Comparison of ENCODE assay signal across 15 mouse cellular contexts in the genomic region with DNA sequence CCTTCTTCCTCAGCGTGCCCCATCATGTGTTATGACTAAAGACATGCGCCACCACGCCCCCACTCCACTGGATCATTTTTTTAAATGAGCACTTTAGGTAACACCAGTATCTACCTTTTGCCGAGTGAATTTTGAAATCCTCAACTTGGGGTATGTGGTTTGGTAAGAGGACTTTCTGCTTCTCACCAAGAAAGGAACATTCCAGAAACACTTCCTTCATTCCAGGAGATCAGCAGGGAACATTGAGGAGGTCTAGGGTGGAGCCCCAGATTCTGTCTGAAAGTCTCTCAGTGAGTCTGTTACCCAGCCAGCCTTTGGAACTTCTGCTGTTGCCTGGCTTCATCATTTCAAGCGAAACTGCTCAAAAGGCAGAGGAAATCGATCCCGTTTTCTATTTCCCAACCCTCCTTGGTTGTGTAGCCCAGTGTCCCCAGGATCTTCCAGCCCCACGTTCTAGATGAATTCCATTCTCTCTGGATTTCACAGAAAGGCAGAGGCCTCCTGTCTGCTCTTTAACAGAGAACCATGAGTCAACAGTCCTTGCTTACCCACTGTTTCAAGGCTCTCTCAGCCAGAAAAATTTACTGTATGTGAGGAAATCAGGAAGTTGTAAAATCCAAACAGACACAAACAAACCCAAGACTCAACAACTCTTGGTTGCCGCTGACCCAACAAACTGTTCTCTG. TPM values are rescaled to one million over a fixed set of nuclear protein-coding genes. Genes with fewer than 3 reads are reported as not detected.
DNase-seq lines count a peak whose midpoint lies in the region; ATAC-seq and TF ChIP-seq lines count a peak whose summit lies in the region.
"Had no signal": no experiment of that assay in that cellular context is flagged by ENCODE, and none has a peak within 500 bp of the region (broad histone marks: within the 10 kb centered on the region; RNA-seq: fewer than 3 reads in every experiment).

No protein-coding gene starts in this region.

- H3K9me3 ChIP-seq in lung, embryonic 16.5 days (ENCODE audit: control insufficient read depth, low read length): no peaks in the 10 kb centered on the region
- H3K9me3 ChIP-seq: heart, embryonic 15.5 days; lung, embryonic 15.5 days; midbrain, embryonic 15.5 days had no signal

- H3K36me3 ChIP-seq in lung, embryonic 16.5 days (ENCODE audit: control insufficient read depth, insufficient read depth, low read length): no peaks in the 10 kb centered on the region
- no peaks in the 10 kb centered on the region for H3K36me3 ChIP-seq in small intestine, adult 2 months (ENCODE audit: control insufficient read depth, insufficient read depth, low read length)
- H3K36me3 ChIP-seq: heart, embryonic 15.5 days; lung, embryonic 15.5 days; midbrain, embryonic 15.5 days had no signal

- no peak overlapping the region for H3K9ac ChIP-seq in lung, embryonic 16.5 days (ENCODE audit: low read length)
- H3K9ac ChIP-seq: heart, embryonic 15.5 days; lung, embryonic 15.5 days; midbrain, embryonic 15.5 days had no signal

- no peak for TF ChIP-seq POLR2A in small intestine, adult 2 months (IDR thresholded peaks at IDR 0.05; ENCODE audit: low read depth, low read length)

- H3K27ac ChIP-seq in lung, embryonic 16.5 days (ENCODE audit: low read length): peak overlapping the region; percentile 19; the same call in 1 of the 2 replicates
- peak overlapping the region; percentile 83 for H3K27ac ChIP-seq in small intestine, adult 2 months (ENCODE audit: insufficient read depth, low read depth, low read length)
- H3K27ac ChIP-seq: heart, embryonic 15.5 days; lung, embryonic 15.5 days; midbrain, embryonic 15.5 days; stomach, postnatal 0 days had no signal

- no peak overlapping the region for H3K4me2 ChIP-seq in lung, embryonic 16.5 days (ENCODE audit: low read depth, low read length)
- H3K4me2 ChIP-seq: heart, embryonic 15.5 days; lung, embryonic 15.5 days; midbrain, embryonic 15.5 days had no signal

- H3K27me3 ChIP-seq in lung, embryonic 16.5 days (ENCODE audit: control insufficient read depth, insufficient read depth, low read depth, low read length): no peaks in the 10 kb centered on the region
- H3K27me3 ChIP-seq in small intestine, adult 2 months (ENCODE audit: control insufficient read depth, insufficient read depth, low read length): no peaks in the 10 kb centered on the region
- H3K27me3 ChIP-seq: heart, embryonic 15.5 days; lung, embryonic 15.5 days; midbrain, embryonic 15.5 days had no signal

- no peak overlapping the region for H3K4me3 ChIP-seq in lung, embryonic 16.5 days (ENCODE audit: low read length)
- no peak overlapping the region for H3K4me3 ChIP-seq in small intestine, adult 2 months (ENCODE audit: low read depth, low read length)
- H3K4me3 ChIP-seq: heart, embryonic 15.5 days; lung, embryonic 15.5 days; midbrain, embryonic 15.5 days had no signal

- ATAC-seq in lung, embryonic 16.5 days (ENCODE audit: low read depth): no peak
- peak; percentile 68 for ATAC-seq in granulocyte monocyte progenitor cell, adult 5-6 weeks (replicated peaks; ENCODE audit: poor library complexity, severe bottlenecking)
- ATAC-seq: midbrain, embryonic 15.5 days had no signal

- no peak for TF ChIP-seq CTCF in small intestine, adult 2 months (IDR thresholded peaks at IDR 0.05; ENCODE audit: extremely low read depth, insufficient read length, insufficient replicate concordance, low read depth, low read length)

- DNase-seq in adrenal gland, postnatal 10 days: peak; percentile 14
- DNase-seq in adrenal gland, adult 18-20 months (ENCODE audit: low spot score in 2 of 2): no peak
- no peak for DNase-seq in lung, postnatal 4 days
- DNase-seq in kidney, postnatal 4 days: no peak
- no peak for DNase-seq in cerebellum, adult 11-12 months
- DNase-seq: cerebellum, adult 2 months; kidney, postnatal 25 days; thymus, postnatal 14 days had no signal

- peaks cover 24% of the 10 kb centered on the region for H3K4me1 ChIP-seq in lung, embryonic 16.5 days (replicated peaks; ENCODE audit: control insufficient read depth, insufficient read depth, low read length)
- H3K4me1 ChIP-seq in small intestine, adult 2 months (ENCODE audit: control insufficient read depth, insufficient read depth, insufficient read length, low read length): peaks cover 34% of the 10 kb centered on the region; the same call in 1 of the 2 replicates

- WGBS in lung, embryonic 16.5 days: 75% methylated on average over 9 of the region's 9 CpGs
- WGBS in small intestine, adult 2 months: 75% methylated on average over 9 of the region's 9 CpGs

RNA-seq across cellular contexts. Expression of gene Atxn1, which starts 9.3 kb away (rescaled TPM):
- 10 to 100 TPM; 25.2 to 41.2 TPM for total RNA-seq in adrenal gland, postnatal 10 days (2021)
- 10 to 100 TPM; 27.4 to 30.4 TPM for total RNA-seq in adrenal gland, adult 18-20 months (2021)
- polyA plus RNA-seq in lung, embryonic 16.5 days (2015; fragmentation: Nextera tagmentation; extraction: Ambion mirVana): 8.3 and 9.8 TPM in 2 replicates
- total RNA-seq in granulocyte monocyte progenitor cell, adult 5-6 weeks (2014; fragmentation: Nextera tagmentation): 26.9 and 35.7 TPM in 2 replicates
- total RNA-seq in granulocyte monocyte progenitor cell, adult 5-6 weeks (2017): 6.0 and 11.9 TPM in 2 replicates
- 9.2 and 34.9 TPM in 2 replicates for polyA plus RNA-seq in small intestine, adult 2 months (2012; rRNA removed)
